Mouse (Mus musculus) layer of hippocampus, adult 6 months (tissue): Measurements from ENCODE around the gene Btbd35f21. TPM values are rescaled to one million over a fixed set of nuclear protein-coding genes. Genes with fewer than 3 reads are reported as not detected.

ENCODE experiments used
- long read RNA-seq, 2 experiments: library from polyadenylated mRNA; unstranded; transcript quantifications; one replicate each; pipeline ENCODE4 v2.0.0; 2019 to 2020
- polyA plus RNA-seq: library from polyadenylated mRNA; unstranded; fragments of <200 nt; fragmentation: Nextera tagmentation; gene quantifications from 2 replicates; pipeline ENCODE4 v1.2.3, GENCODE M21; 2021

Gene Btbd35f21
- polyA plus RNA-seq = not detected in 2 replicates
- long read RNA-seq, experiment 1 = 0 reads
- long read RNA-seq, experiment 2 = 0 reads

DNA sequence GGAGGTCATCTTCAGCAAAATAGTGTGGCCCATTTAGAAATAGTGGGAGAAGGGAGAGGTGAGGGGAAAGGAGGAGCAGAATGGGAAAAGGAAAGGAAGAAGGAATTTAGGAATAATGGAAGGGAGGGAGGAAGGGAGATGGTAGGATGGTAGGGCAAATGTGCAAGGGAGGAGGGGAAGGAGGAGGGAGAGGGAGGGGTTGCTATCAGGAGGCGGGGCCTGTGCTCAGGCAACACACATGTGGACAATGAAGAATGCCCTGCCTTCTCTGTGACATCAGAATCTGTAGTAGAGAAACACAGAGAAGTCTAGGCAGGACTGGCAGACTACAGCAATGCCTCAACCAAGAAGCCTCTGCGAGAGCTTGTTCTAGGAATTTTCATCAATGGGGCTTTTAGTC is at the start of gene Btbd35f21:
TSS of gene Btbd35f21 (plus strand) at position 301 of the 400 bp plus-strand sequence.

Other genes starting within 250 kb of the Btbd35f21 start
- gene Btbd35f1, start 166.1 kb upstream of the Btbd35f21 start, polyA plus RNA-seq = not detected in 2 replicates
- not detected in 2 replicates for gene Gm5926, start 75.4 kb upstream of the Btbd35f21 start, polyA plus RNA-seq
- gene Btbd35f30, start 168.5 kb downstream of the Btbd35f21 start, polyA plus RNA-seq = not detected in 2 replicates
- gene Gm21789, start 215.7 kb downstream of the Btbd35f21 start, polyA plus RNA-seq = not detected in 2 replicates
- not detected in 2 replicates for gene Btbd35f5, start 247.8 kb downstream of the Btbd35f21 start, polyA plus RNA-seq